Mouse (Mus musculus) lung, embryonic 16.5 days (tissue): ENCODE results near the gene Rfxap. TPM values are rescaled to one million over a fixed set of nuclear protein-coding genes. Genes with fewer than 3 reads are reported as not detected.

Experiments used
- ATAC-seq: fragments of 200-750 bp; cut with Nextera tagmentation; 2 replicates; pipeline ENCODE4 v1.8.0; 2017; ENCODE audit warnings: low read depth, mild to moderate bottlenecking, moderate library complexity
- H3K27ac ChIP-seq: fragments of 300-500 bp; sonication (generic); 2 replicates; pipeline ENCODE4 v1.5.1; 2014; ENCODE audit warnings: mild to moderate bottlenecking, control low read depth, low read length
- H3K27me3 ChIP-seq: fragments of 300-500 bp; sonication (generic); 2 replicates; pipeline ENCODE4 v1.6.1; 2014; ENCODE audit warnings: low read depth, low read length, mixed read lengths; ENCODE audit not compliant: control insufficient read depth, insufficient read depth
- H3K36me3 ChIP-seq: fragments of 300-500 bp; sonication (generic); 2 replicates; pipeline ENCODE4 v1.6.1; 2014; ENCODE audit warnings: low read length; ENCODE audit not compliant: control insufficient read depth, insufficient read depth
- H3K4me1 ChIP-seq: fragments of 300-500 bp; sonication (generic); replicated peaks from 2 replicates; pipeline ENCODE4 v1.6.1; 2014; ENCODE audit warnings: low read length, mixed read lengths; ENCODE audit not compliant: control insufficient read depth, insufficient read depth
- H3K4me2 ChIP-seq: fragments of 300-500 bp; sonication (generic); 2 replicates; pipeline ENCODE4 v1.6.1; 2014; ENCODE audit warnings: low read depth, low read length, control low read depth
- H3K4me3 ChIP-seq: fragments of 300-500 bp; sonication (generic); 2 replicates; pipeline ENCODE4 v1.5.1; 2014; ENCODE audit warnings: mild to moderate bottlenecking, low read length, control low read depth
- H3K9ac ChIP-seq: fragments of 300-500 bp; sonication (generic); 2 replicates; pipeline ENCODE4 v1.6.1; 2014; ENCODE audit warnings: low read length, control low read depth
- H3K9me3 ChIP-seq: fragments of 300-500 bp; sonication (generic); 2 replicates; pipeline ENCODE4 v1.6.1; 2016; ENCODE audit warnings: low read length; ENCODE audit not compliant: control insufficient read depth
- WGBS: fragments of 180-500 bp; shearing (Covaris S2); extraction: QIAGEN DNeasy Blood & Tissue Kit; methylation state at CpG from one replicate; pipeline ENCODE4 v1.1.7; 2014; 5-methylcytosine and 5-hydroxymethylcytosine counted together
- polyA plus RNA-seq: library from polyadenylated mRNA; unstranded; fragments of >200 nt; fragmentation: Nextera tagmentation; extraction: Ambion mirVana; gene quantifications from 2 replicates; pipeline ENCODE4 v1.2.1, GENCODE M21; 2015

The Rfxap gene
- polyA plus RNA-seq, 1 experiment from 2014 or later, result 25.4 TPM

GRCm38 (mm10) chr3:54807061-54807661, 430 bp downstream of the Rfxap start:
- Histone ChIP-seq H3K27me3 (no peaks in the 10 kb centered on the region), H3K27ac (peak overlapping the region; percentile 92), H3K9me3 (no peaks in the 10 kb centered on the region), H3K36me3 (peaks cover 7% of the 10 kb centered on the region), H3K4me3 (peak overlapping the region; percentile 91), H3K9ac (peak overlapping the region; percentile 96), H3K4me2 (peak overlapping the region; percentile 90), H3K4me1 (peaks cover 10% of the 10 kb centered on the region; the same call in 1 of the 2 replicates)
- ATAC-seq, result peak; percentile 77
- WGBS, result under 1% methylated on average over 55 of the region's 56 CpGs

GRCm38 (mm10) chr3:54803713-54804112, 3.9 kb downstream of the Rfxap start:
- Histone ChIP-seq H3K4me2 (no peak overlapping the region), H3K9ac (no peak overlapping the region), H3K27me3 (no peaks in the 10 kb centered on the region), H3K27ac (no peak overlapping the region), H3K4me3 (no peak overlapping the region), H3K36me3 (peaks cover 7% of the 10 kb centered on the region), H3K4me1 (peaks cover 10% of the 10 kb centered on the region; the same call in 1 of the 2 replicates), H3K9me3 (no peaks in the 10 kb centered on the region)
- 92% methylated on average over 8 of the region's 8 CpGs for WGBS
- ATAC-seq, result no peak

GRCm38 (mm10) chr3:54797211-54797610, 10.4 kb downstream of the Rfxap start:
- Histone ChIP-seq H3K27ac (no peak overlapping the region), H3K36me3 (peaks cover 10% of the 10 kb centered on the region), H3K4me2 (no peak overlapping the region), H3K9ac (no peak overlapping the region), H3K4me3 (no peak overlapping the region), H3K9me3 (peaks cover 4% of the 10 kb centered on the region; the same call in 1 of the 2 replicates), H3K27me3 (no peaks in the 10 kb centered on the region), H3K4me1 (no peaks in the 10 kb centered on the region)
- ATAC-seq, result peak; percentile 87
- 27% methylated on average over 16 of the region's 16 CpGs for WGBS

- H3K27me3 ChIP-seq, result no peaks in the 10 kb centered on the region
- H3K4me1 ChIP-seq, result no peaks in the 10 kb centered on the region
- H3K9ac ChIP-seq, result no peak overlapping the region
- H3K27ac ChIP-seq, result no peak overlapping the region
- peaks cover 4% of the 10 kb centered on the region; the same call in 1 of the 2 replicates for H3K9me3 ChIP-seq
- no peak overlapping the region for H3K4me2 ChIP-seq
- H3K4me3 ChIP-seq, result no peak overlapping the region
- WGBS, result 94% methylated on average over 1 of the region's 1 CpGs
- no peak for ATAC-seq
- H3K36me3 ChIP-seq, result peaks cover 10% of the 10 kb centered on the region
These were observed 11.8 kb downstream of the Rfxap start for GRCm38 (mm10) chr3:54795806-54796205.

GRCm38 (mm10) chr3:54795379-54795778, 12.2 kb downstream of the Rfxap start:
- Histone ChIP-seq H3K9me3 (peaks cover 4% of the 10 kb centered on the region; the same call in 1 of the 2 replicates), H3K4me1 (no peaks in the 10 kb centered on the region), H3K9ac (no peak overlapping the region), H3K27me3 (no peaks in the 10 kb centered on the region), H3K4me3 (no peak overlapping the region), H3K27ac (no peak overlapping the region), H3K36me3 (peaks cover 10% of the 10 kb centered on the region), H3K4me2 (no peak overlapping the region)
- no peak for ATAC-seq
- 92% methylated on average over 5 of the region's 5 CpGs for WGBS

- WGBS, result 85% methylated on average over 6 of the region's 6 CpGs
- no peaks in the 10 kb centered on the region for H3K4me1 ChIP-seq
- H3K9me3 ChIP-seq, result peaks cover 4% of the 10 kb centered on the region; the same call in 1 of the 2 replicates
- H3K27me3 ChIP-seq, result no peaks in the 10 kb centered on the region
- no peak overlapping the region for H3K27ac ChIP-seq
- H3K36me3 ChIP-seq, result peaks cover 12% of the 10 kb centered on the region
- H3K4me3 ChIP-seq, result no peak overlapping the region
- no peak overlapping the region for H3K9ac ChIP-seq
- ATAC-seq, result no peak
- no peak overlapping the region for H3K4me2 ChIP-seq
These were observed 13.8 kb downstream of the Rfxap start for GRCm38 (mm10) chr3:54793762-54794161.

- Histone ChIP-seq H3K9me3 (peaks cover 4% of the 10 kb centered on the region; the same call in 1 of the 2 replicates), H3K4me2 (no peak overlapping the region), H3K9ac (no peak overlapping the region), H3K36me3 (peaks cover 12% of the 10 kb centered on the region), H3K27ac (no peak overlapping the region), H3K4me1 (no peaks in the 10 kb centered on the region), H3K4me3 (no peak overlapping the region), H3K27me3 (no peaks in the 10 kb centered on the region)
- ATAC-seq, result no peak
- WGBS, result 62% methylated on average over 10 of the region's 10 CpGs
These were observed 15.5 kb downstream of the Rfxap start for GRCm38 (mm10) chr3:54791822-54792677.

- H3K9me3 ChIP-seq, result peaks cover 4% of the 10 kb centered on the region; the same call in 1 of the 2 replicates
- no peak overlapping the region for H3K4me2 ChIP-seq
- ATAC-seq, result no peak
- WGBS, result 54% methylated on average over 2 of the region's 2 CpGs
- H3K36me3 ChIP-seq, result peaks cover 16% of the 10 kb centered on the region
- H3K27me3 ChIP-seq, result no peaks in the 10 kb centered on the region
- H3K4me1 ChIP-seq, result no peaks in the 10 kb centered on the region
- H3K9ac ChIP-seq, result no peak overlapping the region
- no peak overlapping the region for H3K27ac ChIP-seq
- no peak overlapping the region for H3K4me3 ChIP-seq
These were observed 17.0 kb downstream of the Rfxap start for GRCm38 (mm10) chr3:54790601-54791000.

GRCm38 (mm10) chr3:54775989-54776631, 31.5 kb downstream of the Rfxap start:
- H3K4me2 ChIP-seq, result no peak overlapping the region
- 68% methylated on average over 7 of the region's 7 CpGs for WGBS
- peaks cover 3% of the 10 kb centered on the region; the same call in 1 of the 2 replicates for H3K9me3 ChIP-seq
- no peaks in the 10 kb centered on the region for H3K4me1 ChIP-seq
- H3K27me3 ChIP-seq, result no peaks in the 10 kb centered on the region
- H3K27ac ChIP-seq, result no peak overlapping the region
- H3K36me3 ChIP-seq, result 0 out of 2 replicates have a peak, but pooled peaks cover 2% of the 10 kb centered on the region
- no peak overlapping the region for H3K9ac ChIP-seq
- no peak overlapping the region for H3K4me3 ChIP-seq
- ATAC-seq, result no peak
